In genomic region chr2:173535390-173535789, GRCm38 (mm10) we compare ENCODE assay signal across 17 mouse cellular contexts. TPM values are rescaled to one million over a fixed set of nuclear protein-coding genes. Genes with fewer than 3 reads are reported as not detected.
DNase-seq lines count a peak whose midpoint lies in the region; ATAC-seq and TF ChIP-seq lines count a peak whose summit lies in the region.
"Had no signal": no experiment of that assay in that cellular context is flagged by ENCODE, and none has a peak within 500 bp of the region (broad histone marks: within the 10 kb centered on the region; RNA-seq: fewer than 3 reads in every experiment).

No protein-coding gene starts in this region.

- ATAC-seq in intestine, postnatal 0 days = peak; percentile 55
- ATAC-seq in liver, postnatal 0 days = no peak
- no peak for ATAC-seq in forebrain, embryonic 16.5 days
- ATAC-seq: lung, postnatal 0 days had no signal

- no peaks in the 10 kb centered on the region for H3K9me3 ChIP-seq in intestine, postnatal 0 days (ENCODE audit: control insufficient read depth)
- no peaks in the 10 kb centered on the region for H3K9me3 ChIP-seq in liver, postnatal 0 days (ENCODE audit: low read length)
- no peaks in the 10 kb centered on the region for H3K9me3 ChIP-seq in forebrain, embryonic 16.5 days (ENCODE audit: control insufficient read depth, low read length)
- H3K9me3 ChIP-seq: embryonic facial prominence, embryonic 15.5 days; heart, embryonic 15.5 days had no signal

- TF ChIP-seq POLR2A in cerebellum, adult 2 months (IDR thresholded peaks at IDR 0.05; ENCODE audit: borderline replicate concordance, insufficient read depth, low read length) = no peak

- H3K4me1 ChIP-seq in cerebellum, adult 2 months (ENCODE audit: control insufficient read depth, insufficient read depth, low read length) = peaks cover 16% of the 10 kb centered on the region
- peaks cover 4% of the 10 kb centered on the region; the same call in 1 of the 2 replicates for H3K4me1 ChIP-seq in intestine, postnatal 0 days (replicated peaks; ENCODE audit: control insufficient read depth, insufficient read depth, low read length)
- H3K4me1 ChIP-seq in liver, postnatal 0 days (ENCODE audit: insufficient read depth) = no peaks in the 10 kb centered on the region
- H3K4me1 ChIP-seq in forebrain, embryonic 16.5 days (replicated peaks; ENCODE audit: control insufficient read depth, insufficient read depth, low read length) = no peaks in the 10 kb centered on the region

- no peak overlapping the region for H3K27ac ChIP-seq in cerebellum, adult 2 months (ENCODE audit: insufficient read depth, low read length)
- peak overlapping the region; percentile 76 for H3K27ac ChIP-seq in intestine, postnatal 0 days (ENCODE audit: low read depth, low read length)
- H3K27ac ChIP-seq in liver, postnatal 0 days (ENCODE audit: low read depth) = no peak overlapping the region
- no peak overlapping the region for H3K27ac ChIP-seq in forebrain, embryonic 16.5 days (ENCODE audit: low read length)
- H3K27ac ChIP-seq: embryonic facial prominence, embryonic 15.5 days; heart, embryonic 15.5 days had no signal

- no peaks in the 10 kb centered on the region for H3K27me3 ChIP-seq in cerebellum, adult 2 months (ENCODE audit: control insufficient read depth, insufficient read depth, low read length)
- no peaks in the 10 kb centered on the region for H3K27me3 ChIP-seq in intestine, postnatal 0 days (replicated peaks; ENCODE audit: control insufficient read depth, insufficient read depth, low read length)
- H3K27me3 ChIP-seq in liver, postnatal 0 days (ENCODE audit: insufficient read depth, low read length) = no peaks in the 10 kb centered on the region
- H3K27me3 ChIP-seq in forebrain, embryonic 16.5 days (replicated peaks; ENCODE audit: control insufficient read depth, insufficient read depth, low read length) = no peaks in the 10 kb centered on the region
- H3K27me3 ChIP-seq: embryonic facial prominence, embryonic 15.5 days had no signal

- 18% methylated on average over 18 of the region's 18 CpGs for WGBS in cerebellum, adult 2 months
- WGBS in intestine, postnatal 0 days = 77% methylated on average over 18 of the region's 18 CpGs
- 82% methylated on average over 18 of the region's 18 CpGs for WGBS in liver, postnatal 0 days (ENCODE audit: insufficient replicate concordance)
- 82% methylated on average over 18 of the region's 18 CpGs for WGBS in forebrain, embryonic 16.5 days

- H3K9ac ChIP-seq in intestine, postnatal 0 days (ENCODE audit: low read depth, low read length) = no peak overlapping the region
- H3K9ac ChIP-seq in liver, postnatal 0 days (replicated peaks) = no peak overlapping the region
- H3K9ac ChIP-seq in forebrain, embryonic 16.5 days (replicated peaks; ENCODE audit: low read depth, low read length) = no peak overlapping the region
- H3K9ac ChIP-seq: embryonic facial prominence, embryonic 15.5 days; heart, embryonic 15.5 days had no signal

- H3K4me2 ChIP-seq in intestine, postnatal 0 days (replicated peaks; ENCODE audit: low read depth) = peak overlapping the region; percentile 32
- 0 out of 2 replicates have a peak overlapping the region, but pooled peaks have one; percentile 30 for H3K4me2 ChIP-seq in liver, postnatal 0 days (ENCODE audit: low read depth, low read length)
- no peak overlapping the region for H3K4me2 ChIP-seq in forebrain, embryonic 16.5 days (ENCODE audit: low read length)
- H3K4me2 ChIP-seq: embryonic facial prominence, embryonic 15.5 days; heart, embryonic 15.5 days; midbrain, embryonic 11.5 days had no signal

- no peak for TF ChIP-seq CTCF in cerebellum, adult 2 months (IDR thresholded peaks at IDR 0.05; ENCODE audit: borderline replicate concordance, insufficient read depth, low read depth, low read length)
- no peak for TF ChIP-seq CTCF in intestine, postnatal 0 days (IDR thresholded peaks at IDR 0.05; ENCODE audit: low read depth)
- no peak for TF ChIP-seq CTCF in liver, postnatal 0 days (IDR thresholded peaks at IDR 0.05; ENCODE audit: low read depth)

- no peak for TF ChIP-seq EP300 in liver, postnatal 0 days (IDR thresholded peaks at IDR 0.05; ENCODE audit: low read depth)

- H3K36me3 ChIP-seq in intestine, postnatal 0 days (ENCODE audit: control insufficient read depth, insufficient read depth) = no peaks in the 10 kb centered on the region
- no peaks in the 10 kb centered on the region for H3K36me3 ChIP-seq in liver, postnatal 0 days (replicated peaks; ENCODE audit: insufficient read depth, low read length)
- no peaks in the 10 kb centered on the region for H3K36me3 ChIP-seq in forebrain, embryonic 16.5 days (ENCODE audit: control insufficient read depth, insufficient read depth)
- H3K36me3 ChIP-seq: embryonic facial prominence, embryonic 15.5 days; heart, embryonic 15.5 days had no signal

- peak overlapping the region; percentile 46 for H3K4me3 ChIP-seq in cerebellum, adult 2 months (replicated peaks; ENCODE audit: insufficient read depth, low read depth, low read length)
- no peak overlapping the region for H3K4me3 ChIP-seq in intestine, postnatal 0 days (ENCODE audit: low read depth, low read length)
- H3K4me3 ChIP-seq in liver, postnatal 0 days (ENCODE audit: low read depth, low read length) = no peak overlapping the region
- H3K4me3 ChIP-seq in forebrain, embryonic 16.5 days (replicated peaks; ENCODE audit: low read length) = no peak overlapping the region
- H3K4me3 ChIP-seq: embryonic facial prominence, embryonic 15.5 days; heart, embryonic 15.5 days had no signal

- DNase-seq in layer of hippocampus, adult 9-11 months = peak; percentile 22
- no peak for DNase-seq in layer of hippocampus, adult 8-10 months (ENCODE audit: low spot score in 2 of 2)
- peak; percentile 76 to 80 for DNase-seq in cerebellum, adult 2 months
- no peak for DNase-seq in liver, postnatal 0 days
- no peak for DNase-seq in ovary, postnatal 10 days (ENCODE audit: low spot score)
- DNase-seq: gastrocnemius, postnatal 14 days; layer of hippocampus, postnatal 36 days had no signal

RNA-seq across cellular contexts. Expression of gene 1700021F07Rik, which starts 13.0 kb away (rescaled TPM):
- not detected for total RNA-seq in layer of hippocampus, adult 8-10 months (2022)
- not detected in 2 replicates for polyA plus RNA-seq in cerebellum, adult 2 months (2012; rRNA removed)
- polyA plus RNA-seq in intestine, postnatal 0 days (2015; fragmentation: Nextera tagmentation; extraction: Ambion mirVana) = not detected in 2 replicates
- polyA plus RNA-seq in liver, postnatal 0 days (2015; fragmentation: Nextera tagmentation; extraction: Ambion mirVana) = not detected in 2 replicates
- polyA plus RNA-seq in forebrain, embryonic 16.5 days (2015; fragmentation: Nextera tagmentation; extraction: Ambion mirVana) = not detected in 2 replicates
- total RNA-seq: gastrocnemius, postnatal 14 days; layer of hippocampus, postnatal 36 days had no signal
- polyA plus RNA-seq: C2C12; cortical plate, adult 2 months; embryonic facial prominence, embryonic 15.5 days; heart, embryonic 15.5 days; limb, embryonic 14.5 days; lung, postnatal 0 days; midbrain, embryonic 11.5 days; spleen, adult 2 months had no signal

RNA-seq across cellular contexts. Expression of gene Ankrd60, which starts 42.8 kb away (rescaled TPM):
- not detected for total RNA-seq in layer of hippocampus, adult 8-10 months (2022)
- polyA plus RNA-seq in cerebellum, adult 2 months (2012; rRNA removed) = not detected in 2 replicates
- polyA plus RNA-seq in intestine, postnatal 0 days (2015; fragmentation: Nextera tagmentation; extraction: Ambion mirVana) = not detected in 2 replicates
- polyA plus RNA-seq in liver, postnatal 0 days (2015; fragmentation: Nextera tagmentation; extraction: Ambion mirVana) = not detected in 2 replicates
- polyA plus RNA-seq in forebrain, embryonic 16.5 days (2015; fragmentation: Nextera tagmentation; extraction: Ambion mirVana) = not detected in 2 replicates
- total RNA-seq: gastrocnemius, postnatal 14 days; layer of hippocampus, postnatal 36 days had no signal
- polyA plus RNA-seq: C2C12; cortical plate, adult 2 months; embryonic facial prominence, embryonic 15.5 days; heart, embryonic 15.5 days; limb, embryonic 14.5 days; lung, postnatal 0 days; midbrain, embryonic 11.5 days; spleen, adult 2 months had no signal

Comparison
In these comparisons a context has a peak if more than half of its experiments do, and no peak if none do; other contexts are left out.
1. DNase-seq: peak in layer of hippocampus, adult 9-11 months (single experiment) and cerebellum, adult 2 months (2 of 2); none in layer of hippocampus, adult 8-10 months (0 of 2), liver, postnatal 0 days (single experiment) and ovary, postnatal 10 days (single experiment).